Mouse (Mus musculus): ENCODE measurements around the gene Slc22a20. TPM values are rescaled to one million over a fixed set of nuclear protein-coding genes. Genes with fewer than 3 reads are reported as not detected.

Gene Slc22a20
- polyA plus RNA-seq, 1 experiment = not detected

DNA sequence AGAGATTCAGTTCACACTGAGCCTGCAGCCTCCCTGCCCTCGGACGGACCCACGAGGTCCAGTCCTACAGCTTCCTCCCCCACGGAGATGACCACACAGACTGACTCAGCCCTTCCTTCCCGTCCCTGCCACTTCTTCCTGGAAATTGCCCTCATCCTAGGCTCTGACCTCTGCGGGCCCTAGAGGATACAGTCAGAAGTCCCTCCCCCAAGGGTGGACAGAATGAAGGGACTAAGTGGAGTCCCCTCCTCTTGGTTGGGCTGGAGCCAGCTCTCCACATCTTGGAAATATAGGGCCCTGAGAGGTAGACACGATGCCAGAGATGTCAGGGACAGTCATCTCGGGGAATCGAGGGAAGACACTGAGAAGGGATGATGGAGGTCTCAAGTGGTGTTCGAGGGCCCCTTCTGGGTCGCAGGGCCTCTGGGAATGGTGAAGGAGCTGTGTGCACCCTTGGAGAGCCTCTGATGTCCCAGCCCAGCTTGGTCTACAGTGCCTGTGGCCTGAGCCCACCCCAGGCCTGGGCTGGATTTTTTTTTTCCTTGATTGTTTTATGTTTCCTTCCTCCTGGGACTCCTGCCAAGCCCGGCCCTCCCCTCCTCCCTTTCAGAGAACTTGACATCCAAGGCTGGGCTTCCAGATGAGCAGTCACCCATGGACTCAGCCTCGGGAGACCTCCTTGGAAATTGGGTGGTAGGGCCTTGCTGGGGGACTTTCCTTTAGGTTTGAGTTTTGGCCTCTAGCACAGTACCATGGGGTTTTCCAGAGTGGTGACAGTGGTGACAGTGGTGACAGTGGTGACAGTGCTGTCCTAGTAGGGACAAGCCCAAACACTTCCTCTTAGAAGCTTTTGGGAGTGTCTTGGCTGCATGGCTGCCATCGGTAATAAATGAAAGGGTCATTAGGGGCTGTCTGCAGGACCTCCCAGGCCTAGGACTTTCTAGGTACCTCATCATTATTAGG is 56.0 kb downstream of the Slc22a20 start:
- Histone ChIP-seq H3K27me3 (ENCODE audit: control insufficient read depth, insufficient read depth, low read length, poor library complexity, severe bottlenecking) (no peaks in the 10 kb centered on the region), H3K4me1 (ENCODE audit: control insufficient read depth, insufficient read depth, low read length) (peaks cover 2% of the 10 kb centered on the region), H3K9me3 (replicated peaks; ENCODE audit: control insufficient read depth, insufficient read depth, low read length, poor library complexity, severe bottlenecking) (no peaks in the 10 kb centered on the region), H3K36me3 (ENCODE audit: control insufficient read depth, insufficient read depth, low read length, poor library complexity, severe bottlenecking) (no peaks in the 10 kb centered on the region), H3K4me3 (ENCODE audit: low read depth, low read length) (no peak overlapping the region), H3K27ac (ENCODE audit: insufficient read depth, low read length) (no peak overlapping the region), H3K9ac (ENCODE audit: low read depth, poor library complexity, severe bottlenecking) (no peak overlapping the region)
- TF ChIP-seq POLR2A (IDR thresholded peaks at IDR 0.05; ENCODE audit: insufficient read depth, low read length) (no peak), CTCF (IDR thresholded peaks at IDR 0.05; ENCODE audit: low read depth, low read length) (no peak), EP300 (IDR thresholded peaks at IDR 0.05; ENCODE audit: insufficient read depth, low read depth, low read length) (no peak)

GRCm38 (mm10) chr19:5928546-5928945 is 57.4 kb downstream of the Slc22a20 start:
- H3K27me3 ChIP-seq (ENCODE audit: control insufficient read depth, insufficient read depth, low read length, poor library complexity, severe bottlenecking) = no peaks in the 10 kb centered on the region

GRCm38 (mm10) chr19:5928104-5928503 is 57.8 kb downstream of the Slc22a20 start:
- no peaks in the 10 kb centered on the region for H3K27me3 ChIP-seq (ENCODE audit: control insufficient read depth, insufficient read depth, low read length, poor library complexity, severe bottlenecking)
- no peak overlapping the region for H3K9ac ChIP-seq (ENCODE audit: low read depth, poor library complexity, severe bottlenecking)
- no peak overlapping the region for H3K4me3 ChIP-seq (ENCODE audit: low read depth, low read length)
- H3K36me3 ChIP-seq (ENCODE audit: control insufficient read depth, insufficient read depth, low read length, poor library complexity, severe bottlenecking) = no peaks in the 10 kb centered on the region
- no peaks in the 10 kb centered on the region for H3K9me3 ChIP-seq (replicated peaks; ENCODE audit: control insufficient read depth, insufficient read depth, low read length, poor library complexity, severe bottlenecking)
- H3K27ac ChIP-seq (ENCODE audit: insufficient read depth, low read length) = no peak overlapping the region
- H3K4me1 ChIP-seq (ENCODE audit: control insufficient read depth, insufficient read depth, low read length) = peaks cover 2% of the 10 kb centered on the region
- TF ChIP-seq POLR2A (IDR thresholded peaks at IDR 0.05; ENCODE audit: insufficient read depth, low read length) (no peak), EP300 (IDR thresholded peaks at IDR 0.05; ENCODE audit: insufficient read depth, low read depth, low read length) (no peak), CTCF (IDR thresholded peaks at IDR 0.05; ENCODE audit: low read depth, low read length) (no peak)

More at GRCm38 (mm10) chr19:5928546-5928945, 57.4 kb downstream of the Slc22a20 start:
- no peaks in the 10 kb centered on the region for H3K9me3 ChIP-seq (replicated peaks; ENCODE audit: control insufficient read depth, insufficient read depth, low read length, poor library complexity, severe bottlenecking)
- no peak overlapping the region for H3K27ac ChIP-seq (ENCODE audit: insufficient read depth, low read length)
- peaks cover 2% of the 10 kb centered on the region for H3K4me1 ChIP-seq (ENCODE audit: control insufficient read depth, insufficient read depth, low read length)
- no peak overlapping the region for H3K9ac ChIP-seq (ENCODE audit: low read depth, poor library complexity, severe bottlenecking)
- H3K36me3 ChIP-seq (ENCODE audit: control insufficient read depth, insufficient read depth, low read length, poor library complexity, severe bottlenecking) = no peaks in the 10 kb centered on the region
- TF ChIP-seq POLR2A (IDR thresholded peaks at IDR 0.05; ENCODE audit: insufficient read depth, low read length) (no peak), CTCF (IDR thresholded peaks at IDR 0.05; ENCODE audit: low read depth, low read length) (no peak), EP300 (IDR thresholded peaks at IDR 0.05; ENCODE audit: insufficient read depth, low read depth, low read length) (no peak)
- no peak overlapping the region for H3K4me3 ChIP-seq (ENCODE audit: low read depth, low read length)

DNA sequence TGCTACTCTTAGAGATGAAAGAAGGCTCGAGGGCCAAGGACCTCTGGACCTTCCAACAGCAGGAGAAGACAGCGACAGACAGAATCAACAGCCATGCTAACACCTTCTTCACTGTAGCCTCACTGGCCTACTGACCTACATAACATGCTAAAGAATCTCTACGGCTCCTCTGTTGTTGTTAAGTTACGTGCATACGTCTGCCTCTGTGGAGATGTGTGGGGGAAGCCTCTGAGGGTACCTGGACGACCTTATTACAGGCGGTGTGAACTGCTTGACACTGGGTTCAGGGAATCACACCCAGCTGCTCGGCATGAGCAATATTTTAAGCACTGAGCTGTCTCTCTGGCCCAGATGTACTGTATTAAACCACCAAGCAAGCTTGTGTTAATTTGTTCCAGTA is 58.4 kb downstream of the Slc22a20 start:
- no peaks in the 10 kb centered on the region for H3K36me3 ChIP-seq (ENCODE audit: control insufficient read depth, insufficient read depth, low read length, poor library complexity, severe bottlenecking)
- no peaks in the 10 kb centered on the region for H3K9me3 ChIP-seq (replicated peaks; ENCODE audit: control insufficient read depth, insufficient read depth, low read length, poor library complexity, severe bottlenecking)
- H3K4me1 ChIP-seq (ENCODE audit: control insufficient read depth, insufficient read depth, low read length) = peaks cover 2% of the 10 kb centered on the region
- no peaks in the 10 kb centered on the region for H3K27me3 ChIP-seq (ENCODE audit: control insufficient read depth, insufficient read depth, low read length, poor library complexity, severe bottlenecking)
- H3K9ac ChIP-seq (ENCODE audit: low read depth, poor library complexity, severe bottlenecking) = no peak overlapping the region
- TF ChIP-seq EP300 (IDR thresholded peaks at IDR 0.05; ENCODE audit: insufficient read depth, low read depth, low read length) (no peak), POLR2A (IDR thresholded peaks at IDR 0.05; ENCODE audit: insufficient read depth, low read length) (no peak), CTCF (IDR thresholded peaks at IDR 0.05; ENCODE audit: low read depth, low read length) (no peak)
- no peak overlapping the region for H3K27ac ChIP-seq (ENCODE audit: insufficient read depth, low read length)
- H3K4me3 ChIP-seq (ENCODE audit: low read depth, low read length) = no peak overlapping the region

DNA sequence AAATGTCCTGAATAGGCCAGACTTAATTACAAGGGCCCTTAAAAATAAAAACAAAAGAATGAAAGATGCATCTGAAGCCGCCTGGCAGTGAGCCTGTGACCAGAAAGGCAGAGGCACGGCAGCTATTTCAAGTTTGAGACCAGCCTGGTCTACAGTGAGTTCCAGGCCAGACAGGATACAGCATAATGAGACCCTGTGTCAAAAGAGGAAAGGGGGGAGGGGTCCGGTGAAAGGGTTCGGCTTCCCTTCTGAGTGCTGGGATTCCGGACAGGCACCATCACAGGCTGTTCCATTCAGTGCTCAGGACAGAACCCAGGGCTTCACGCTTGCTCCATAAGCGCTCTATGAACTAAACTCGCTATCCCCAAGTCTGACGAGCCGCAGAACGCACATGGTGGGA is 58.9 kb downstream of the Slc22a20 start:
- peaks cover 2% of the 10 kb centered on the region for H3K4me1 ChIP-seq (ENCODE audit: control insufficient read depth, insufficient read depth, low read length)
- no peaks in the 10 kb centered on the region for H3K36me3 ChIP-seq (ENCODE audit: control insufficient read depth, insufficient read depth, low read length, poor library complexity, severe bottlenecking)
- H3K27me3 ChIP-seq (ENCODE audit: control insufficient read depth, insufficient read depth, low read length, poor library complexity, severe bottlenecking) = no peaks in the 10 kb centered on the region
- H3K9ac ChIP-seq (ENCODE audit: low read depth, poor library complexity, severe bottlenecking) = no peak overlapping the region
- H3K9me3 ChIP-seq (replicated peaks; ENCODE audit: control insufficient read depth, insufficient read depth, low read length, poor library complexity, severe bottlenecking) = no peaks in the 10 kb centered on the region
- TF ChIP-seq POLR2A (IDR thresholded peaks at IDR 0.05; ENCODE audit: insufficient read depth, low read length) = no peak
- TF ChIP-seq EP300 (IDR thresholded peaks at IDR 0.05; ENCODE audit: insufficient read depth, low read depth, low read length) = no peak
- TF ChIP-seq CTCF (IDR thresholded peaks at IDR 0.05; ENCODE audit: low read depth, low read length) = no peak
- H3K27ac ChIP-seq (ENCODE audit: insufficient read depth, low read length) = no peak overlapping the region
- H3K4me3 ChIP-seq (ENCODE audit: low read depth, low read length) = no peak overlapping the region

- Histone ChIP-seq H3K36me3 (ENCODE audit: control insufficient read depth, insufficient read depth, low read length, poor library complexity, severe bottlenecking) (no peaks in the 10 kb centered on the region), H3K4me1 (ENCODE audit: control insufficient read depth, insufficient read depth, low read length) (peaks cover 2% of the 10 kb centered on the region), H3K27me3 (ENCODE audit: control insufficient read depth, insufficient read depth, low read length, poor library complexity, severe bottlenecking) (no peaks in the 10 kb centered on the region), H3K9me3 (replicated peaks; ENCODE audit: control insufficient read depth, insufficient read depth, low read length, poor library complexity, severe bottlenecking) (no peaks in the 10 kb centered on the region), H3K4me3 (ENCODE audit: low read depth, low read length) (no peak overlapping the region), H3K9ac (ENCODE audit: low read depth, poor library complexity, severe bottlenecking) (no peak overlapping the region), H3K27ac (ENCODE audit: insufficient read depth, low read length) (no peak overlapping the region)
- TF ChIP-seq POLR2A (IDR thresholded peaks at IDR 0.05; ENCODE audit: insufficient read depth, low read length) (no peak), CTCF (IDR thresholded peaks at IDR 0.05; ENCODE audit: low read depth, low read length) (no peak), EP300 (IDR thresholded peaks at IDR 0.05; ENCODE audit: insufficient read depth, low read depth, low read length) (no peak)
Measured at GRCm38 (mm10) chr19:5925311-5925855, 60.6 kb downstream of the Slc22a20 start.

All from ES-Bruce4 (cell line).